Mouse (Mus musculus) olfactory bulb, adult 2 months (tissue): ENCODE data around the gene Nfe2. TPM values are rescaled to one million over a fixed set of nuclear protein-coding genes. Genes with fewer than 3 reads are reported as not detected.
"Not testable (repeated sequence)": the region's sequence is repeated elsewhere in the genome, so short reads cannot be mapped to it uniquely, and the experiment has no call there.

Source experiments
- H3K27ac ChIP-seq: fragments of 200-500 bp; 2 replicates; pipeline ENCODE4 v1.5.1; 2012; ENCODE audit warnings: low read depth, low read length; ENCODE audit not compliant: insufficient read depth
- H3K4me1 ChIP-seq: fragments of 200-500 bp; 2 replicates; pipeline ENCODE4 v1.6.1; 2012; ENCODE audit warnings: low read length; ENCODE audit not compliant: control insufficient read depth, insufficient read depth
- H3K4me3 ChIP-seq: fragments of 200-500 bp; 2 replicates; pipeline ENCODE4 v1.5.1; 2012; ENCODE audit warnings: mild to moderate bottlenecking, low read depth, low read length, moderate library complexity; ENCODE audit not compliant: insufficient read depth
- CTCF ChIP-seq: fragments of 200-500 bp; IDR thresholded peaks from 2 replicates; pipeline ENCODE4 v1.5.1; 2012; ENCODE audit warnings: low read depth, mild to moderate bottlenecking, low read length, moderate library complexity; ENCODE audit not compliant: insufficient read depth
- POLR2A ChIP-seq: fragments of 200-500 bp; IDR thresholded peaks from 2 replicates; pipeline ENCODE4 v1.6.1; 2012; ENCODE audit warnings: mild to moderate bottlenecking, low read depth, low read length, moderate library complexity; ENCODE audit not compliant: insufficient read depth
- WGBS: fragments of 180-500 bp; shearing (Covaris S2); methylation state at CpG from one replicate; pipeline ENCODE4 v1.1.7; 2018; 5-methylcytosine and 5-hydroxymethylcytosine counted together
- polyA plus RNA-seq: library from polyadenylated mRNA; stranded (reverse); fragments of >200 nt; gene quantifications from 2 replicates; pipeline ENCODE4 v1.2.4, GENCODE M21; 2012; ENCODE audit warnings: low replicate concordance; ENCODE audit not compliant: missing spikeins, insufficient read depth, insufficient read length

The Nfe2 gene
- polyA plus RNA-seq, 1 experiment: not detected

DNA sequence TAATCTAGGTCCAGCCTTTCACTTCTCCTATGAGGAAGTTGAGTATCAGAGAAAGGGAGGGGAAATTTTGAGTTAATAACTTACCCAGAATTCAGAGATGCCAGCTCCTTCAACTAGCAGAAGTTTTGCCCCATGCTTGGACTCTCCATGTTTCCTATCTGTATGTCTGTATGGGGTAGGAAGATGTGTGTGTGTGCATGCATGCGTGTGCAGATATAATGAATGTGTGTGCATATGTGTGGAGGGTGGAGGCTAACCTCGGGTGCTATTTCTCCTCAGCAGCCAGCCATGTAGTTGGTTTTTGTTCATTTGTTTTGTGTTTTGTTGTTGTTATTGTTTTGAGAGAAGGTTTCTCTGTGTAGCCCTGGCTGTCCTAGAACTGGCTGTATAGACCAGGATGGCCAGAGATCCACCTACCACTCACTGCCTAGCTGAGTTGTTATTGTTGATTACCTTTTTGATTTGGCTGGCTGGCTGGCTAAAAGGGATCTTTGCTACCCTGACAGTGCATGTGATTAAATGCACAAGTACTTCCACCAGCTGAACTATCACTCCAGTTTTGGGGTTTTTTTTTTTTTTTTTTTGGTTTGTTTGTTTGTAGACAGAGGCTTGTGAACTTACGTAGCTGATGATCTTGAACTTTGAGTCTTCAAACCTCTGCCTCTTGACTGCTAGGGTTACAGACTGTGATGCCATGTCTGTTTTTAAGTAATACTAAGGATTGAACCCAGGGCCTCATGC, 23.4 kb upstream of the Nfe2 start:
- no peak overlapping the region for H3K27ac ChIP-seq
- 89% methylated on average over 3 of the region's 3 CpGs for WGBS
- TF ChIP-seq POLR2A (no peak), CTCF (no peak)
- peaks cover 7% of the 10 kb centered on the region for H3K4me1 ChIP-seq
- H3K4me3 ChIP-seq: no peak overlapping the region

- H3K27ac ChIP-seq: no peak overlapping the region
- 73% methylated on average over 3 of the region's 3 CpGs for WGBS
- TF ChIP-seq CTCF (no peak), POLR2A (no peak)
- no peak overlapping the region for H3K4me3 ChIP-seq
- H3K4me1 ChIP-seq: peaks cover 7% of the 10 kb centered on the region
Observed at GRCm38 (mm10) chr15:103280817-103281464, 22.7 kb upstream of the Nfe2 start.

GRCm38 (mm10) chr15:103279750-103280149, 21.5 kb upstream of the Nfe2 start:
- 0 out of 2 replicates have a peak, but pooled peaks cover 2% of the 10 kb centered on the region for H3K4me1 ChIP-seq
- 54% methylated on average over 3 of the region's 3 CpGs for WGBS
- H3K27ac ChIP-seq: no peak overlapping the region; the same call in 1 of the 2 replicates
- TF ChIP-seq CTCF: no peak
- no peak for TF ChIP-seq POLR2A
- H3K4me3 ChIP-seq: no peak overlapping the region

GRCm38 (mm10) chr15:103277949-103278348, 19.7 kb upstream of the Nfe2 start:
- H3K27ac ChIP-seq: no peak overlapping the region
- 57% methylated on average over 7 of the region's 7 CpGs for WGBS
- TF ChIP-seq POLR2A (no peak), CTCF (no peak)
- no peak overlapping the region for H3K4me3 ChIP-seq
- H3K4me1 ChIP-seq: no peaks in the 10 kb centered on the region

GRCm38 (mm10) chr15:103275943-103276342, 17.7 kb upstream of the Nfe2 start:
- 95% methylated on average over 3 of the region's 3 CpGs for WGBS
- H3K4me1 ChIP-seq, H3K4me3 ChIP-seq, H3K27ac ChIP-seq: not testable (repeated sequence)

- Histone ChIP-seq H3K4me1 (no peaks in the 10 kb centered on the region), H3K4me3 (peak within 1 kb of the TSS; percentile 86), H3K27ac (peak within 1 kb of the TSS; percentile 57; the same call in 1 of the 2 replicates)
- peak; percentile 65; the same call in 1 of the 2 replicates for TF ChIP-seq POLR2A
- TF ChIP-seq CTCF: no peak
- under 1% methylated on average over 38 of the region's 38 CpGs for WGBS
Observed at GRCm38 (mm10) chr15:103272419-103273279, 14.4 kb upstream of the Nfe2 start, which contains the start of gene Copz1. TSS of gene Copz1 (plus strand) at chr15:103272714.

GRCm38 (mm10) chr15:103268903-103269302, 10.7 kb upstream of the Nfe2 start:
- no peak overlapping the region for H3K4me3 ChIP-seq
- no peak overlapping the region for H3K27ac ChIP-seq
- TF ChIP-seq POLR2A: no peak
- TF ChIP-seq CTCF: no peak
- no peaks in the 10 kb centered on the region for H3K4me1 ChIP-seq
- 81% methylated on average over 4 of the region's 4 CpGs for WGBS

DNA sequence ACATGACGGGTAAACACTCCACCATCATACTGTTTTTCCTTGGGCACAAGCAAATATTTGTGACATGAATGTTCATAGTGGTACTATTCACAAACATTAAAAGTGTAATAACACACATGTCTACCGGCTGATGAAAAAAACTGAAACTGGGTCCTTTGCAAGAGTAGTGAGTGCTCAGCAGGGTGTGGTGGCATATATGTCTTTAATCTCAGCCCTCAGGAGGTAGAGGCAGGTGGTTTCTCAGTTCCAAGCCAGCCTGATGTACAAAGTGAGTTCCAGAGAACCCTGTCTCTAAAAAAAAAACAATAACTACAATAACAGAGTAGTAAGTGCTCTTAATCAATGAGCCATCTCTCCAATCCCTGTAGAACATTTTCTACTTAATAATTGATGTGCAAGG, 6.6 kb upstream of the Nfe2 start:
- Histone ChIP-seq H3K4me1 (no peaks in the 10 kb centered on the region), H3K4me3 (no peak overlapping the region), H3K27ac (no peak overlapping the region)
- TF ChIP-seq CTCF: no peak
- 92% methylated on average over 2 of the region's 2 CpGs for WGBS

- Histone ChIP-seq H3K27ac (no peak overlapping the region), H3K4me1 (peaks cover 4% of the 10 kb centered on the region; the same call in 1 of the 2 replicates), H3K4me3 (no peak overlapping the region)
- 63% methylated on average over 1 of the region's 1 CpGs for WGBS
- TF ChIP-seq CTCF (no peak), POLR2A (no peak)
Observed at GRCm38 (mm10) chr15:103259989-103260388, 1.8 kb upstream of the Nfe2 start.
